Mouse (Mus musculus): ENCODE results near the gene Npnt.

Npnt gene

DNA sequence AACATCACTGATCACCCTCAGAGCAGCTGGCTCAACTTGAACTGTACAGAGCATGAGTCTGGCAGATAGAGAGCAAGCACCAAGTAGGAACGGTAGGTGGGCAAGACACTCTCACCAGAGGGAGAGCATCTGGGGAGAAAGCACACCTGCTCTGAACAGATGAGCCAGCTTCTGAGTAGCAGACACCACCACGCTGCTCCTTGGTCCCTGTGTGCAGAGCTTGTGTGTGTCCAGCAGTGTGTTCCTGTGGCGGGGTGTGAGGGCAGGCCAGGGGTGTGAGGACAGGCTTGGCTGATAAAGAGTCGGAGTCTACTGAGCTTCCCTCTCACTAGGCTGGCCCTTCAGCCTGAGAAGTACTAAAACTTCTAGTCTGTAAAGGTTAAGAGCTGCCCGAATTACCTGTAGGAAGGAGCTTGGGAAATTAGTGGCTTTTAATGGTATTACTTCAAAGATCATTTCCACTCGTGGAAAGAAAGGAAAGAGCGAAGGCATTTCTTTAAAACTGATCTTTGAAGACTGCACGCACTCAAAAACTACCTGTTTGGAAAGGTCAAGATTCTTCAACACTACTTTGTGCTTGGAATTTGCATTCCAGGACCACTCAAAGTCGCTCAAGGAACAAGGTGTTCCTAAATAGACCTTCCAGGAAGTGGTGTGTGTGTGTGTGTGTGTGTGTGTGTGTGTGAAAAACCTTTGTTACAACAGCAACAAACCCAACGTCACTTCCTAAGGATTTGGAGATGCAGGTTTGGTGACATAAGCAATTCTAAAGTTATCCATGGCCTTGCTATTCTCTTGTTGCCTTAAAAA is 9.7 kb downstream of the Npnt start:
- peak; percentile 10 for DNase-seq (ENCODE audit: low read depth, low spot score)

DNA sequence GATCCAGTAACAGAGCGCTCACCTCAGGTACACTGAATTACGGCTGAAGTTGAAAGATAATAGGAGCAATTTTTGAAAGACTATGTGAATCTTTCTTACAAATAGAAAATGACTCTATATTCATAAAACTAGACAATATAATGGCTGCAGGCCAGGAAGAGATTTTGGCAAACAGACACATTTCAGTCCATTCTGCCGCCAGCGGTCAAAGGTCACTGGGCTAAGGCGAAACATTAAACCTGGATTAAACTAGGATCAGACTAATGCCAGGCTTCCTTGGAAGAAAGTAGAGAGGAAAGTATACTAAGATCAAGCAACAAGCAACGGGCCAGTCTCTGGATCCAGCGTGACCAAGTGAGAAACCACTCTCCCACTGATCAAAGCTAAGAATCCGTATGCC is 11.1 kb downstream of the Npnt start:
- no peak for DNase-seq (ENCODE audit: low read depth, low spot score)

DNA sequence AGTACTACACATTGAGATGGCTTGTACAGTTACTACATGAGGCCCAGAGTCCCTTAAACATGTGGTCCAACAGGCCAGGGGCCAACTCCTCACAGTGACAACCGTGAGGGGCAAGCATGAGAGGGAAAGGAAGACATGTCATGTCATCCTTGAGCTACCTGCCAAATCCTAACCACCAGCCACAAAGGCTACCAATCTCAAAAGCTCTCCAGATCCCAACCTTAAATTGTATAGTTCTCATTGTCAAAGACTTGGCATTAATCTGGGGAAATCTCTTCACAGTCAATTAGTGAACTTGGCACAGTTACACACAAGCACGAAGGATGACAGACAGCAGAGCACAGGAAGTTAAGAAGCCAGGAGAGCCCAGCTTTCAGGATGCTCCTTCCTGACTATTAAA is 15.4 kb downstream of the Npnt start:
- no peak for DNase-seq (ENCODE audit: low read depth, low spot score)

DNA sequence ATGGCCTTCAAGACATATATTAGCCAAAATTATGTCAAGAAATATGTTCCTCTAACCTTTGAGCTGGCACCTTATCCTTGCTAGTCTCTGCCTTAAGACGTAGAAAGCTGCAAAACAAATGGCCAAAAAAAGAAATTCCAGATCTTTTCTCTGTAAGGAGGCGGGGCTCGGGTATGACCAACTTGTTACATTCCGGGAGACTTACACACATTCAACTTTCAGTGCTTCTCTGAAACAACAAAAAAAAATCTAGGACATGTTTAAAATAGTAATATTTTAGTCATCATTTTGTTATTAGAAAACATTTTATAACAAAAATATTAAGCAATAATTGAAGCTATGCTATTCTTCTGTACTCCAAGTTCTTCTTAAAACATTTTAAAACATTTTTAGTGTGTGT is 18.6 kb downstream of the Npnt start:
- DNase-seq (ENCODE audit: low read depth, low spot score): no peak

DNA sequence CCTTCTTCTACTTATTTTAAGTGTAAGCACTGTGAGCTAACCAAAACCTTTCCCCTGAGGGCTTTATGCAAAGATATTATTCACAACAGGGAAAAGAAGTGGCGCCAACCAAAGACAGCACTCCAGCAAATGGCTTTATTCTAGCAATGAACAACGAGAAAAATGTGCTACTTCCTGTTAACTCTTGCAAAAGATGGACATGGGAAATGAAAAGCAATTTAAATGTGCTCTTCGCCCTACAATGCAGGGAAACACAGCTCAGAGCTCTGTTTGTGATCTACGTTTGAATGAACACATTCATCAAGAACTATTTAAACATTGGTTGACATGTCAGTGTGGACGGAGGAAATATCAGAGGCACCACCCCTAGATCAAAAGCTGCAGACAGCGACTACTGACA is 20.2 kb downstream of the Npnt start:
- DNase-seq (ENCODE audit: low read depth, low spot score): no peak

DNA sequence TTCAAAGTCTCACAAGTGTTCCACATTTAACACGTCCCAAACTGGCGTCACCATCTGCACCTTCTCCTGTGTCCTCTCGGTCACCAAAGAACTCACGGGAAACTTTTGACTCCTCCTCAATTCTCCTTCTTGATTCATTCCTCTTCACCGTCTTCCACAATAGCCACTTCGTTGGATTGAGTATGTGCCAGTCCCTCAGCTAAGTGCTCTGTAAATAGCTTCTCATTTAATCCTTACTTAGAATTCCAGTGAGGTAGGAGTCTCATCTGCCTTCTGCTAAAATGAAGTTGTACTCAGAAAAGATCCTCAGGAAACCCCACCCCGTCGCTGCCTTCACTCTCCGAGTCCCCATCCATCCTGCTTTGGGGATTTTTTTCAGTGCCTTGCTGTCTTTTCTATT is 21.9 kb downstream of the Npnt start:
- no peak for DNase-seq (ENCODE audit: low read depth, low spot score)

DNA sequence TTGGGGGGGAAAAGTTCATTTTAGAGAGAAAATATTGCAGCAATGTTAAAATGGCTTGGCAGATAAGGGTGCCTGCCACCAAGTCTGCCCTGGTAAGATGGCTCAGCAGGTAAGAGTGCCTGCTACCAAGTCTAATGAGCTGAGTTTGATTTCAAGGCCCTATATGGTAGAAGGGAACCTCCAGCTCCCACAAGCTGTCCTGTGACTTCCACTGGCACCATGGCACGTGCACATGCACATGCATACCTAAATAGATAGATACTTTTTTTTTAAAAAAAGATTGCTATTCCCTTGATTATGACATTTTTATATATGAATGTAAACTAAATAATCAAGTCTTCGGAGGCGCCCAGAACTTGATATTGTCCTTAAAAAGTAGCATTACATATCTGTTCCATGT is 30.3 kb downstream of the Npnt start:
- DNase-seq (ENCODE audit: low read depth, low spot score): no peak

DNA sequence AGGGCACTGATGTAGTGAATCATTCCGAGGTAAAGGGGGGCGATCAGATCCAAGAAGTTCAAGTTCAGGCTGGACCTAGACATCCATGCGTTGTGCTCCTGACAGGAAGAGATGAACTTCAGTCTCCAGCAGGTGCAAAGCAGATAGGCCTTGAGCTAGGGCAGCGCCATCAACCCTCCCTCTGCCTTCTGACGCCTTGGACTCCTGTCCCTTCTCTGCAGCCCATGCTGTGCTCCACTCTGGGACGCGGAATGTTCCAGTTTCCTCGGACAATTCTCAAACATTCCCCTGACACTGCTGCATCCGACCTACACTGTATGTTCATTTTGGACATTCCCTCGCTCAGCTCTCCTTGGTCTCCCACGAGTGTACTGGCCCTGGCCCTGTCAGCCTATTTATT is 30.9 kb downstream of the Npnt start:
- DNase-seq (ENCODE audit: low read depth, low spot score): no peak

DNA sequence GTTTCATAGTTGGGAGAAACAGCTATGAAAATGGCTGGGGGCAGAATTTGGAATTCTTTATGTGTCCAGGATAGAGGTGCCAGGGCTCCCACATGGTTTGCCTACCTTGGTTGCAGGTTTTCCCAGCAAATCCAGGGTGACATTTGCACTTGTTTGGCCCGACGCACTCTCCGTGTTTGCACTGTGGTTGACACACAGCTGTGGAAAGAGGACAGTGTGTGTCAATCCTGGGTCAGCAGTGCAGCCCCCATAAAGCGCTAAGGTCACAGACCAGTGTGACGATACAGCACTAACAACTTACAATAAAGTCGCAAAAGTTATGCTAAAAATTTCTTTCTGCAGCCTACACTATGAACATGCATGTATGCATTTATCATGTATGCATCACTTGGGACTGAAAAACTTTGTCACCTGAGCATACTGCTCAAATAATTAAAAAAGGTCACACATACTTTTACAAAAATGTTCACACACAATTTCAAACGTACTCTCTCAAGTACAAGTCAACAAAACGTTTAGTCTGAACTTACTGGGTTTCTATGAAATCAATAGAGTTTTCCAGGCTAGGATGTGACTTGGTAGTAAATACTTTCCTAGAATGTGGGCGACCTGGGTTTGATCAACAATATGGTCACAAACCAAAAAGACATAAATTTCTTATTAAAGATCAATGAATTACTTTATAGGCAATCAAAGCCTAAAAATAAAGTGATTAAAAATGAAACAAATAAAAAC is 32.6 kb downstream of the Npnt start:
- no peak for DNase-seq (ENCODE audit: low read depth, low spot score)

DNA sequence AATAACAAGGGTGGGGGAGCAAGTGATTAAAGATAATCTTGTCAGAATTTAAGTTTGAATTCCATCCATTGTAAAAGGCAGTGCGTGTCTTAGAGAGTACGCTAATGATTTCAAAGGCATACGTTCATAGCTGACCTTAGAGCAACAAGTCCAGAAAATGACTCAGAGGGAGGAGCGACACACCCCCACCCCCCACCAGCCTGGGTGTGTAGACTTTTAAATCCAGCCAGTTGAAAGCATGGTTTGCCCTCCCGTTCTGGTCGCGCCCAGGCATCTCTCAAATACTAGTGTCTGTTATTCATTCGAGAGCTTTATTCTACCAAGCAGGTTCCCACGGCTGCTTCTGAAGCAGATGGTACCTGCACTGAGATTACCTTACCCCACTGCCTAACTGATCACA is 34.4 kb downstream of the Npnt start:
- DNase-seq (ENCODE audit: low read depth, low spot score): peak; percentile 48

DNA sequence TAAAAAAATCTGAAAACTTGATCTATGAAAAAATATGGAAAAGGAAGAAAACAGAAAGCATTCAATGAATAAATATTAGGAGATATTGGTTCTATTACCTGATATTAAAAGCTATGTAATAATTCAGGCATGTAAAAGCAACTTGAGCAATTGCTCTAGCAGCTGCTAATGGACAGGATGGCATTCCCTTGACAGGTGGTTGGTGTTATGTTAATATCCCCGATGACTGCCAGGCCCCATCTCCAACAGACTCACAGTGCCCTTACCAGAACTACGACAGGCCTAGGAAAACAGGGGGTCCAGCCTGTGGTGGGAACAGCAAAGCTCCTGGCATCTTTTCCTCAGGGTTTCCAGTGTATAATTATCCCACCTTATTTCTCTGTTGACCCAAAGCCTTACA is 37.7 kb downstream of the Npnt start:
- no peak for DNase-seq (ENCODE audit: low read depth, low spot score)

DNA sequence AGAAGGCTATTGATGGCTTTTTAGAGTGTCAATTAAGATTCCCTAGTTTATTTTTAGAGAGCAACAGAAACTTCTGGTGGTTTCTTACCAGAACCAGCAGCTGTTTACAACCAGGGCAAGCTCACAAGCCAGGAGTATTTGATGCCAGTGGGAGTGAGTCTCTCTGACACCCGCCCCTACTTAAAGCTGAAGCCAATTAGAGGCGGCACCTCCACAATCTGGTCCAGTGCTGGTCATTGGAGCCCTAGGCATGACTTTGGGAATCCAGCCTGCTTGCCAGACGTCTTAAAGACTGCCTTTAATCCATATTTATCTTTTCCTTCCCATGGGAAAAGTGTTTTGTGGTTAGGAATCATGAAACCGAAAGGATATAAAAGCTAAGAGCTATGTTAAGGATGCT is 38.4 kb downstream of the Npnt start:
- DNase-seq (ENCODE audit: low read depth, low spot score): no peak

DNA sequence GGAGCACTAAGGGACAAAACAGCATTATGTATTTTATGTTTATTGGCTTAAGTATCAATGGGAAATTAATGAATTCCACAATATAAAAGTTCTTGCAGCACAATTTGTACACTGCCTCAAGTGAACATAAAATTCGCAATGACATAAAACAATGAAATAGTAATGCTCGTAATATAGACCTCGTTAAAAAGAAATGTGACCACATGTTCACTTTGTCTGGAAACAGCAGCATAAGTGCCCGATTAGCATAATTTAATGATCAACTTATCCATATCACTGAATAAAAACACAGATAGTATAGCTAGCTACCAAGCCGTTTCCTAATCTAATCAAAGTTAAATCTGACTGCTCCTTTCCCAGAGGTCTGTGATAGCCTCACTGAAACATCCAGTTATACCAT is 39.4 kb downstream of the Npnt start:
- DNase-seq (ENCODE audit: low read depth, low spot score): no peak

DNA sequence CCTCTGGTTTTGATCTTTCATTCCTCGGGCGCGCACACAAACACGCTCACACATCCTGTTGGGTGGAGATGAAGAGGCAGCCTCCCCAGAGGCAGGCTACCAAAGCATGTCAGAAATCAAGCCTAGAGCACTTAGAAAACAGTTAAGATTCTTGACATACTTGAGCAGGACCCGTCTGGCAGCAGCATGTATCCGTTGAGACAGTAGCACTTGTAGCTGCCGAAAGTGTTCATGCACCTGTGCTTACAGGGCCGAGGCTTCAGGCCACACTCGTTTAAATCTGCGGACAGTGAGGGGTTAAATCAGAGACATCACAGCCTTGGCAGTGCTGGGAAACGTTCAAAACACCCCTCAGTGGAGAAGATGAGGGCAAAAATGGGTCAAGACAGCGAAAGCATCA is 40.4 kb downstream of the Npnt start:
- peak; percentile 11 for DNase-seq (ENCODE audit: low read depth, low spot score)

DNA sequence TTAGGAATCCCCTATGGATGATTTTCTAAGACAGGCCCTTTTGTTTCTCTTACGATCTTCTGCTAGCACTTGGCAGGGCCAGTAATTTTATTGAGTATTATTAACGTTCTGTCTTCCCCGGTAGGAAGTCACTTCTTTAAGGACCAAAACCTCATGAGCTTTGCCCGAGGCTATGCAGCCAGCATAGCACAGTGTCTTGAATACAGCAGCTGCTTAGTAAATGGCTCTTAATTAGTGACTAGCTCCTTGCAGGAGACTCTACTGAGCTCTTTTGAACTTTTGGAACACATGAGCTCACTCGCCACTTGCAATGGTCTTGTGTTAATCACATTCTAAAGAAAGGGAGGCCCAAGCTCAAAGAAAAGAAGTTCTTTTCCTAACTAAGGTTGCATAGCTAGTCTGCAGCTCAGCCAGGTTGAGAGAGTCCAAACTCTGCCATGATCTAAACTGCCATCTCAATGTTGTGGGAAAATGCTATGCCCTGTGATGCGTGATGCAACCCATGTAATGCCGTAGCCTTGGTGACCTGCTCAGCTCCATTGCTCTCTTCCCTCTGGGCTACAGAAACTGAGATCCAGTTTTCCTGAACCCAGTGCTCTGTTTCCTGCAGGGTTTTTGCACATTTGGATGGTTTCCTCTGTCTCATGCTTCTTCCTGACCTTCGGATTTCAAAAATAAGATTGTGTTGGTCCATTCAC is 42.4 kb downstream of the Npnt start:
- DNase-seq (ENCODE audit: low read depth, low spot score): no peak

DNA sequence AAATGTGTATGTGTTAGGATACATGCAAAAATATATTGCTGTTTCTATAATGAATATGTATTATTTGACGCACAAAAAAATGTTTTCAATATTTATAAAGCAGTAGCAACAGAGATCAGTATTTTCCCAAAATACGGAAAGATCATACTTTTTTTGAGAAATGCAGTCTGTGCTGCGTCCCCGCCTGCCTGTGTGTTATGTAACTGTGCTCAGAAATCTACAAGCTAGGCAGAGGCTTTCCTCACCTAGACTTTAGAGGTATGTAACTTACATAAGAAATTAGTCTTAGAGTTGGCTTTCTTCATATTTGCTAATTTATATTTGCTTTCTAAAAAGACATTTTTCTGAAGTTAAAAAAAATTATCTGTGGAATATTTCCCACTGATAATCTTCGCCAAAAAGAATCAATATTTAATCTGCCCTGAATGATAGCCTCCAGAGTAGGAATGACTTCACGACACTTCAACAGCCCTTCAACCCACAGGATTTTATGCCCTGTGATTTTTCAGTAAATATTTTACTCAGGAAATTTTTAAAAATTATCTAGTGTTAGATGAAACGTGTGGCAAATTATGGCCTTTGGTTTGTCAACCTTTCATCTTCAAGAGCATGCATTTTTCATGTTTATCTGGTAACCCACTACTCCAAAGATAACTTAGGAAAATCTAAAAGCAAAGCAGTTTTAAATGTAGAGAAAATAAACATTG is 44.7 kb downstream of the Npnt start:
- no peak for DNase-seq (ENCODE audit: low read depth, low spot score)

DNA sequence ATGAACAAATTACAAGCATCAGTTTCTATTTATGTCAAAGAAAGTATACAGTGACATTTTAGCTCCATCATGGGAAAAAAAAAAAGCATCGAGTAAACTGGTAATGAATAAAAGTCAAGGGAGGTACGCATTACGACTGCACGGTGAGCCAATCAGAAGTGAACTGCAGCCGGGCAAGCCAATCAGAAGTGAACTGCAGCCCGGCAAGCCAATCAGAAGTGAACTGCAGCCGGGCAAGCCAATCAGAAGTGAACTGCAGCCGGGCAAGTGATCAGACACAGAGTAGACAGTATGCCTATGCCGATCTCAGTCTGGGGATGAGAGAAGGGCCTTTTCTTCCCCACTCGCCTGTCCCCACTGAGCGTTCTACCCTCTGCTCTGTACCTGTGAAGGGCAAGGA is 46.7 kb downstream of the Npnt start:
- no peak for DNase-seq (ENCODE audit: low read depth, low spot score)

DNA sequence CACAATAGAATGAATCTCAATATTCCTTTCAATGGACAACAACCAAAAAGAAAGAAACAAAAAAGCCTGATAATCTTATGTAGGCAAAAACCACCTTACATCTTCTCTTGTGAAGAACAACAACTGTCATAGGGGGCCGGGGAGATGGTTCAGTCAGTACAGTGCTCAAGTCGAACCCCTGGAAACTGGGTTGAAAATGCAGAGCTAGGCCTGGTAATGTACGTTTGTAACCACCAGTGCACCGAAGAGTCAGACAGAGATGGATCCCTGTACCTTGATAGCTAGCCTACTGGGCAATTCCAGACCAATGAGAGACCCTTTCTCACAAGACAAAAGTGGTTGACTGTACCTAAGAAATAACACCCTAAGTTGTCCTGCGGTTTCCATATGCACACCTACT is 47.2 kb downstream of the Npnt start:
- DNase-seq (ENCODE audit: low read depth, low spot score): no peak

DNA sequence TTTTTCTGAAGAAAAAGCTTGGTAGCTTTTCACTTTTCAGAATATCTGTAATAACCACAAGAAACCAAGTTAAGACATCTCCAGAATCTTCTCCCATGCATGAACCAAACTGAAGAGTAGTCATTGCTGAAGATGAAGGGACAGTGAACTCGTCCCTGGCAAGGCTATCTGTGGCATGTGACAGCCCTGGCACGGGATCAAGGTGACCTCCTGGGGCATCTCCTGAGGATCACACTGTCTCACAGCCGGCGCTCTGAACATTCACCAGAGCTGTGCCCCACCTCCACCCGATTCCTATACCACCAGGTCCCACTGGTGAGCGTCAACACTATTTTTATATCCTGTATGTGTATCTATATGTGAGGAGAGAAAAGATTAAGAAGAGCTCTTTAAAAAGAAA is 47.9 kb downstream of the Npnt start:
- DNase-seq (ENCODE audit: low read depth, low spot score): no peak

DNA sequence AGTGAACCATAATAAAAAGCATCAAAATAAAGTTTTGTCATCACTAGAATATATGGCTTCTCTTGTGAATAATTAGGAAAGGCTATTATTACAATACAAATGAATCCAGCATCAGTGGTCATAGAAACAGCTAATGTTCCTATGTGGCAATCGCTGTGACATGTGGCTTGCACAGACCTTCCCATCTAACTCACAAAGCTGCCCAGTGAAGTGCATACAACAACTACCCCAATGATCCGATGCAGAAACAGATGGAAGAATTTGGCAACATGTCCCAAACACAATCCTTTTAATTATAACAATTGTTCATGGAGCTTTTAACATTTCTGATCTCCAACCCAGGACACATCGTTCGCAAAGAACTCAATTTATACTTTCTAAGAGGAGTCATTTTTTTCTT is 52.2 kb downstream of the Npnt start:
- DNase-seq (ENCODE audit: low read depth, low spot score): no peak

DNA sequence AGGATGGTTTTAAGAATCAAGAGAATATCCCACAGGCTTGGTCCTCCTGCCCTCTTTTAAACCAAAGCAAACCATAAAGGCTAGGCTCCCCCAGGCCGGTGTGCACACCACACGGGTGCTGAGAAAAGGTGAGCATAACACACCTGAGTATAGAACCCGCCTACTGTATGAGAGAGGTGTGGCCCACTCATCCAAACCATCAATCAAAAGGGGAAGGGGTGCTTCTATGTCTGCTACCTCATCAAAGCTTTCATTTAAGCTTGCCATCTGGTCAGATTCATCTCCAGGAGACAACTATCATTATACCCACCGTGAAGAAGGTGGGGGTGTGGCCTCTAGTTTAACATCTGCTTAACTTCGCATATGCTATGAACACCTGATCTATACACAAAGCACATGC is 52.7 kb downstream of the Npnt start:
- no peak for DNase-seq (ENCODE audit: low read depth, low spot score)

DNA sequence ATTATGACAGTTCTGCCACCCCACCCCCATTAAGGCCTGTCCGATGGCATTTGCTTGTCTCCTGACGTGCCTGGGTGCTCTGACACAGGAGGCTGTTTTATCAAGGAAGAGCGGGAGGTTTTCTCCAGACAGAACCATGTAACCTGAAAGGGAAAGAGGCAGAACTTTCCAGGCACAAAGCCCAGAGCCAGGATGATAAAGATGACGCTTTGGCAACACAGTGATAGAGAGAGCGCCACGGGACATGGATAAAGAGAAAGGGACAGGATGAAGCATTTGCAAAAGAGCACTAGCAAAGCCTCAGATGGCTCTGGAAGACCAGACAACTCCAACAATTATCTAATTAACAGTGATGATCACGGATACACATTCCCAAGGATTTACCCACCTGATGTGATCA is 56.0 kb downstream of the Npnt start:
- no peak for DNase-seq (ENCODE audit: low read depth, low spot score)
